Mouse (Mus musculus) lung, embryonic 14.5 days (tissue): ENCODE data around the gene Cdh9. TPM values are rescaled to one million over a fixed set of nuclear protein-coding genes. Genes with fewer than 3 reads are reported as not detected.

Experiments
- ATAC-seq: fragments of 200-750 bp; cut with Nextera tagmentation; 2 replicates; pipeline ENCODE4 v1.8.0; 2017; ENCODE audit warnings: mild to moderate bottlenecking, moderate TSS enrichment, moderate library complexity; ENCODE audit not compliant: insufficient read depth
- DNase-seq: peaks from one replicate; pipeline ENCODE4 v3.0.0-alpha.2; 2015
- H3K27ac ChIP-seq: fragments of 300-500 bp; sonication (generic); 2 replicates; pipeline ENCODE4 v1.5.1; 2014; ENCODE audit warnings: low read depth, mild to moderate bottlenecking, moderate library complexity
- H3K27me3 ChIP-seq: fragments of 300-500 bp; sonication (generic); 2 replicates; pipeline ENCODE4 v1.6.1; 2014; ENCODE audit warnings: low read length, control low read depth; ENCODE audit not compliant: insufficient read depth
- H3K36me3 ChIP-seq: fragments of 300-500 bp; sonication (generic); 2 replicates; pipeline ENCODE4 v1.6.1; 2014; ENCODE audit warnings: control low read depth; ENCODE audit not compliant: insufficient read depth
- H3K4me1 ChIP-seq: fragments of 300-500 bp; sonication (generic); 2 replicates; pipeline ENCODE4 v1.6.1; 2014; ENCODE audit warnings: antibody characterized with exemption, control low read depth; ENCODE audit not compliant: insufficient read depth
- H3K4me2 ChIP-seq: fragments of 300-500 bp; sonication (generic); 2 replicates; pipeline ENCODE4 v1.6.1; 2014; ENCODE audit warnings: mild to moderate bottlenecking
- H3K4me3 ChIP-seq: fragments of 300-500 bp; sonication (generic); 2 replicates; pipeline ENCODE4 v1.5.1; 2014; ENCODE audit warnings: low read depth, low read length
- H3K9ac ChIP-seq: fragments of 300-500 bp; sonication (generic); 2 replicates; pipeline ENCODE4 v1.6.1; 2014
- H3K9me3 ChIP-seq: fragments of 300-500 bp; sonication (generic); 2 replicates; pipeline ENCODE4 v1.6.1; 2016; ENCODE audit warnings: low read depth, low read length, control low read depth
- CTCF ChIP-seq: IDR thresholded peaks from 2 replicates; pipeline ENCODE4 v1.5.1; 2016; ENCODE audit warnings: antibody characterized with exemption, low read depth
- WGBS: fragments of 180-500 bp; shearing (Covaris S2); extraction: QIAGEN DNeasy Blood & Tissue Kit; methylation state at CpG from one replicate; pipeline ENCODE4 v1.1.7; 2014; 5-methylcytosine and 5-hydroxymethylcytosine counted together
- polyA plus RNA-seq: library from polyadenylated mRNA; unstranded; fragments of >200 nt; fragmentation: Nextera tagmentation; extraction: Ambion mirVana; gene quantifications from 2 replicates; pipeline ENCODE4 v1.2.1, GENCODE M21; 2014

Gene Cdh9
- polyA plus RNA-seq, 1 experiment from 2014 or later = not detected

DNA sequence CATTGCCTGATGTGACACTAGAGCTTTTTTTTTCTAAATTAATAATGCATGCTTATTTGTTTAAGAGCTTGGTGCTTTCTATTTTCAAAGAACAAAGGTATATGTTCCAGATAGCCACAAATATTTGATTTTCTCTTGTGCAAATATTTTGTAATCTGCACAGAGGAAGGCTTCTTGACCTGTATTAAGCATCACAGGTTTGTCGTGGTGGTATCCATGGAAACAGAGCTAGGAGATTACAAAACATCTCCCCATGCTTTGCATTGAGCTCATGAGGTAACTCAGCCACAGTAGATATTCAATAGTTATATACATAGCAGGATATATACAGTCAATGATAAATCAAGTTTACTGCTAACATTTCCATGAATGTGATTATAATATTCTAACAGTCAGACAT is 56.0 kb downstream of the Cdh9 start:
- no peak overlapping the region for H3K27ac ChIP-seq
- H3K4me1 ChIP-seq = no peaks in the 10 kb centered on the region
- no peak for TF ChIP-seq CTCF
- no peak for ATAC-seq
- no peaks in the 10 kb centered on the region for H3K36me3 ChIP-seq
- no peak overlapping the region for H3K9ac ChIP-seq
- no peaks in the 10 kb centered on the region for H3K9me3 ChIP-seq
- no peak for DNase-seq
- H3K27me3 ChIP-seq = no peaks in the 10 kb centered on the region
- 49% methylated on average over 1 of the region's 1 CpGs for WGBS
- H3K4me2 ChIP-seq = no peak overlapping the region
- no peak overlapping the region for H3K4me3 ChIP-seq

DNA sequence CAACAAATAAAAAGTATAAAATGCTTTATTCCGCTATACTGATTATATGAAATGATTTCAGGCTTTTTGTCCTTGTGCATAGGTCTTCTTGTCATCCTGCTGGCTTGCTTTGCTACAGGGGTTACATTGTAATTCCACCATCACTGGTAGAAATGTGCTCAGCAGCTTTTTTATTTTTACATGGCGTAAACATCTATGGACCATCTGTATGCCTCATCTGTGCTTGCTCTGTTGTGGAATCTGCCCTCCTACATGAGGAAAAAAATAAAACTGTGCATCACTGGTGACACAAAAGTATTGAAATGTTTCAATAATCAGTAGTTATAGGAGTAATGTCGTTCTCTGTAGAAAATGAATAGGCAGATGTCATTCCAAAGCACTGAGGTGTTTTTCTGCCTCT is 64.3 kb downstream of the Cdh9 start:
- H3K27ac ChIP-seq = no peak overlapping the region
- no peak for TF ChIP-seq CTCF
- DNase-seq (no peak), ATAC-seq (no peak)
- no peaks in the 10 kb centered on the region for H3K27me3 ChIP-seq
- no peak overlapping the region for H3K4me2 ChIP-seq
- no peaks in the 10 kb centered on the region for H3K9me3 ChIP-seq
- H3K9ac ChIP-seq = no peak overlapping the region
- no peaks in the 10 kb centered on the region for H3K36me3 ChIP-seq
- H3K4me3 ChIP-seq = no peak overlapping the region
- WGBS = 79% methylated on average over 3 of the region's 3 CpGs
- H3K4me1 ChIP-seq = no peaks in the 10 kb centered on the region

DNA sequence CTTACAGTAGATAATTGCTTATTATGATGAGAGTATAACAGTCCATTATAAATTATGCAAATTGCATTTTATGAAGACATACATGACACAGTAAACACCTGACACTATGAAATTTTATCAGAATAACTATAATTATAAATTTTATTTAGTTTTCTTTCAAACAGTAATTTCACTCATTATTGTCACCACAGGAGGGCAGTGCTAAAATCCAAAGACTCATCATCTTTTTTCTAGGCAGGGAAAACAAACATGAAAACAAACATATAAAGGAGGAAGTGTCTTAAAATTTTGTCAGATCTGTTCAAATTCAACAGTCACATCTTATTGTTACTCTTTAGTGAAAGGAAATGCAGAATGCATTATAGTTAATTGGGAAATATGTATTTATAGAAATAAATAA is 72.7 kb downstream of the Cdh9 start:
- no peak overlapping the region for H3K4me3 ChIP-seq
- ATAC-seq (no peak), DNase-seq (no peak)
- H3K27me3 ChIP-seq = no peaks in the 10 kb centered on the region
- no peak overlapping the region for H3K9ac ChIP-seq
- TF ChIP-seq CTCF = no peak
- H3K4me1 ChIP-seq = no peaks in the 10 kb centered on the region
- no peak overlapping the region for H3K27ac ChIP-seq
- H3K36me3 ChIP-seq = no peaks in the 10 kb centered on the region
- H3K4me2 ChIP-seq = no peak overlapping the region
- H3K9me3 ChIP-seq = no peaks in the 10 kb centered on the region

DNA sequence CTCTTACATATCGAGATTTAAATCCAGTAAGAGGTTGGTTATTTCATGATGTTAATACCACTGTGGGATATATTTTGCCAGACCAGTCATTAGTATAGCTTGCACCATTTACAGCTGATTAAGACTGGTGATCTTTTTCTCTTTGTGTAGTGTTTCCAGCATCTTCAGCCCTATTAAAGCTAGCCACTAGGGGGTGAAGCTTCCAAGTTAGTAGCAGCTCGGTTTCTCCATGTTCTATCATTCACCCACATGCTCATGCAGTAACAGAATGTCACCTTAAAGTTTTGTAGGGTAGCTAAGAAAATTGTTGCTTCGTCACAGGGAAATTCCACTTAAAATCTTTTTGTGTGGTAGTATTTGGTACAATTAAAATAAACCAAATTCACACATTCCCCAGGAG is 82.2 kb downstream of the Cdh9 start:
- Histone ChIP-seq H3K9ac (no peak overlapping the region), H3K27ac (no peak overlapping the region), H3K4me1 (no peaks in the 10 kb centered on the region), H3K36me3 (no peaks in the 10 kb centered on the region), H3K27me3 (no peaks in the 10 kb centered on the region), H3K9me3 (no peaks in the 10 kb centered on the region), H3K4me2 (no peak overlapping the region), H3K4me3 (no peak overlapping the region)
- no peak for DNase-seq
- TF ChIP-seq CTCF = no peak
- 59% methylated on average over 3 of the region's 3 CpGs for WGBS
- ATAC-seq = no peak

DNA sequence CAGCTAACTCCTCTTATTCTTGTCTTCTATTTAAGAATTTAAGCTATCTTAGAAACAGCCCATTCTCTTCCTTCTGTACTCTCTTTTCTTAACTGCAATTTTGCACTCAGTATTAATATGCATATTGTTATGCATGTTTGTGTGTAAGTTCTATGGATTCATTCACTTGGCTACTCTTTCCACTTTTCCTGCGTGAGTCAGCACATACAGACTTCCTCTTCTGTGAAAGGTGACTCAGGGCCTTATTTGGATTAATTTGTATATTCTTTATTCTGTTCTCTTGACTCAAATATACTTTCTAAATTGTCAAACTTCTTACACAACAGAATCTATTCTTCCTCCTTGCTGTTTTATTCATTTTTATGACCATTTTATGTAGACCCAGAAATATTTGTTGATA is 85.5 kb downstream of the Cdh9 start:
- H3K9me3 ChIP-seq = no peaks in the 10 kb centered on the region
- no peaks in the 10 kb centered on the region for H3K36me3 ChIP-seq
- TF ChIP-seq CTCF = no peak
- H3K4me3 ChIP-seq = no peak overlapping the region
- H3K27ac ChIP-seq = no peak overlapping the region
- H3K9ac ChIP-seq = no peak overlapping the region
- DNase-seq (no peak), ATAC-seq (no peak)
- H3K4me2 ChIP-seq = no peak overlapping the region
- WGBS = 67% methylated on average over 1 of the region's 1 CpGs
- H3K27me3 ChIP-seq = no peaks in the 10 kb centered on the region
- H3K4me1 ChIP-seq = no peaks in the 10 kb centered on the region

DNA sequence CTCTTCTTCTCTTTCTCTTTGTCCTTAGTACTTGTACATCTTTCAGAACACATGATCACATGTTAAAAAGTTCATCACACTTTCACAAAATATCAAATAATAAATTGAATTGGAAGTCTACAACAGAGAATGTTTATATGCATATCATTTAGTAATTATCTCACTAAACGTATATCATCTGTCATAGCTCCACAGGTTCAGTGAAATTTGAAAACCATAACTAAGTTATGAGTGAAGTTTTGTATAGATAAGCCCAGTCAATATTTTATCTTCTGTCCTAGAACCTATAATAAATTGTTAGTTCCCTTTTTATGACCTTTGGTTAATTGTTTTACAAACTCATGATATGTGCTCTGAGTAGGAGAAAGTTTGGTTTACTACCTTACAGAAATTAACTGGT is 106.2 kb downstream of the Cdh9 start:
- ATAC-seq = no peak
- 70% methylated on average over 1 of the region's 1 CpGs for WGBS
- no peak for DNase-seq
- Histone ChIP-seq H3K4me1 (no peaks in the 10 kb centered on the region), H3K9me3 (no peaks in the 10 kb centered on the region), H3K4me3 (no peak overlapping the region), H3K36me3 (no peaks in the 10 kb centered on the region), H3K27ac (no peak overlapping the region), H3K4me2 (no peak overlapping the region), H3K9ac (no peak overlapping the region), H3K27me3 (no peaks in the 10 kb centered on the region)
- no peak for TF ChIP-seq CTCF

DNA sequence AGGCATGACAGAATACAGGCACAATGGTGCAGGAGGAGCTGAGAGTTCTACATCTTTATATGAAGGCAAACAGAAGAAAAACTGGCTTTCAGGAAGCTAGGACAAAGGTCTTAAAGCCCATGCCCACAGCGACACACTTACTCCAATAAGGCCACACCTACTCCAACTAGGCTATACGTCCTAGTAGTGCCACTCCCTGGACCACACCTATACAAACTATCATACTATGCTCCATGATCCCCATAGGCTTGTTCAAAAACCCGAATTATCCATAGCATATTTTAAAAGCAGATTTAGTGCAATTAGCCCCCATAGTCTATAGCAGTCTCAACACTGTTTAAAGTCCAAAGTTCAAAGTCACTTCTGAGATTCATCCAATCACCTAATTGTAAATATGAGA is 154.0 kb downstream of the Cdh9 start:
- ATAC-seq (no peak), DNase-seq (no peak)
- Histone ChIP-seq H3K27ac (no peak overlapping the region), H3K4me1 (no peaks in the 10 kb centered on the region), H3K9me3 (no peaks in the 10 kb centered on the region), H3K27me3 (no peaks in the 10 kb centered on the region), H3K4me3 (no peak overlapping the region), H3K9ac (no peak overlapping the region), H3K4me2 (no peak overlapping the region), H3K36me3 (no peaks in the 10 kb centered on the region)
- no peak for TF ChIP-seq CTCF
- WGBS = 80% methylated on average over 3 of the region's 3 CpGs

DNA sequence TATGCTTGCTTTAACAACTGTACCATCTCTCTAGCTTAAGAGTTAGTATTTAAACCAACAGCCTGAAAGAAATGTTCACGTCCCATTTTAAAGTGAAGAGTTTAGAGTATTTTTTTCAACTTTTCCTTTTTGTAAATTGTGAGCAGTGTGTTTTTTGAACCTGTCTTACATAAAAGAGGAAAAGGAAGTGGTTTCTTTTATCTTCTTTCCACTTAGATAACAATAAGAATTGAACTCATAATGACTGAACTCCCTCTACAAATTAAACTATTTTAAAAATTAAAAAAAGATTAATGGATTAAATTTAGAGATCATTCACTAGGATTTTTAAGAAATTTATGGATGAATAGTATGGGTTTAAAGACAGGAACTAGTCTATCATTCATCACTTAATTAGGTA is 168.1 kb downstream of the Cdh9 start:
- Histone ChIP-seq H3K4me2 (no peak overlapping the region), H3K4me3 (no peak overlapping the region), H3K4me1 (no peaks in the 10 kb centered on the region), H3K9ac (no peak overlapping the region), H3K27me3 (no peaks in the 10 kb centered on the region), H3K9me3 (no peaks in the 10 kb centered on the region), H3K27ac (no peak overlapping the region), H3K36me3 (no peaks in the 10 kb centered on the region)
- WGBS = 68% methylated on average over 1 of the region's 1 CpGs
- TF ChIP-seq CTCF = no peak
- ATAC-seq = no peak
- DNase-seq = no peak
